Mouse (Mus musculus) CD4-positive, CD25-positive, alpha-beta regulatory T cell, adult 9 weeks (primary cell): ENCODE results near the gene Ms4a6c. TPM values are rescaled to one million over a fixed set of nuclear protein-coding genes. Genes with fewer than 3 reads are reported as not detected.

Experiments
- polyA plus RNA-seq: library from polyadenylated mRNA; unstranded; fragments of 100-300 nt; shearing (Covaris generic); gene quantifications from one replicate; pipeline ENCODE4 v1.2.1, GENCODE M21; 2017

The Ms4a6c gene
- polyA plus RNA-seq: 18.1 TPM

GRCm38 (mm10) chr19:11469215-11469614, at the start of gene Ms4a6c:
TSS of gene Ms4a6c (plus strand) at chr19:11469366.

GRCm38 (mm10) chr19:11443338-11443737, 25.8 kb upstream of the Ms4a6c start, which contains the start of gene Ms4a4b:
TSS of gene Ms4a4b (plus strand) at chr19:11443553.

GRCm38 (mm10) chr19:11485746-11486145, 16.6 kb downstream of the Ms4a6c start, which contains the start of gene Gm8369:
TSS of gene Gm8369 (plus strand) at chr19:11485938.

GRCm38 (mm10) chr19:11516246-11516645, 47.1 kb downstream of the Ms4a6c start, which contains the start of gene Ms4a6b:
TSS of gene Ms4a6b (plus strand) at chr19:11516512.

Other genes starting within 250 kb of the Ms4a6c start
- not detected for gene Ms4a12, start 236.9 kb upstream of the Ms4a6c start, polyA plus RNA-seq
- 1.3 TPM for gene Ms4a1, start 203.1 kb upstream of the Ms4a6c start, polyA plus RNA-seq
- gene Ms4a5, start 185.5 kb upstream of the Ms4a6c start, polyA plus RNA-seq: not detected
- gene Ms4a14, start 154.9 kb upstream of the Ms4a6c start, polyA plus RNA-seq: not detected
- 0.21 TPM for gene Ms4a7, start 133.2 kb upstream of the Ms4a6c start, polyA plus RNA-seq
- 2.8 TPM for gene Ms4a4a, start 93.8 kb upstream of the Ms4a6c start, polyA plus RNA-seq
- gene Ms4a4c, start 64.6 kb upstream of the Ms4a6c start, polyA plus RNA-seq: 100 TPM
- 3,877 TPM for gene Ms4a4b, start 25.8 kb upstream of the Ms4a6c start, polyA plus RNA-seq
- 394 TPM for gene Gm8369, start 16.6 kb downstream of the Ms4a6c start, polyA plus RNA-seq
- gene Ms4a6b, start 47.1 kb downstream of the Ms4a6c start, polyA plus RNA-seq: 1,105 TPM
- gene Ms4a4d, start 67.4 kb downstream of the Ms4a6c start, polyA plus RNA-seq: 3.6 TPM
- 11.4 TPM for gene Ms4a6d, start 135.5 kb downstream of the Ms4a6c start, polyA plus RNA-seq
- gene Ms4a2, start 154.4 kb downstream of the Ms4a6c start, polyA plus RNA-seq: 0.11 TPM
- not detected for gene Ms4a3, start 171.5 kb downstream of the Ms4a6c start, polyA plus RNA-seq
- not detected for gene Oosp2, start 191.2 kb downstream of the Ms4a6c start, polyA plus RNA-seq
- gene Oosp1, start 221.8 kb downstream of the Ms4a6c start, polyA plus RNA-seq: 0.53 TPM
- not detected for gene Oosp3, start 227.7 kb downstream of the Ms4a6c start, polyA plus RNA-seq